Mouse (Mus musculus): ENCODE results near the gene C130032M10Rik.

C130032M10Rik gene

DNA sequence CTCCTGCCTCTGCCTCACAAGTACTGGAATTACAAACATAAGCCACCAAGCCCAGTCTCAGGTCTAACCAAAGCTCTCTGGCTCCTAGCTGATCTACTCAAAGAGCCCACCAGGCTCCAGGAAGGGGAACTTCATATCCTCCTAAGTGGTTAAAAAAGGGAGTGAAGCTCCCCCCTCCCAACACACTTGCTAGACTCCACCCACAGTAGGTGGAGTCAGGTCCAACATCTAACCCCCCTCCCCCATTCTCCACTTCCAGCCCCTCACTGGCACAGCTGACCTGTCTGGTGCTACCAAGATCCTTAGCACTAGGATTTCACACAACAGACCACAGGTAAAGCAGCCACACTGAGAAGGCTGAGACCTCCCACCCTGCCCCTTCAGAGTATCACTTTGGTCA lies 38.3 kb downstream of the C130032M10Rik start:
- no peak for DNase-seq

GRCm38 (mm10) chr9:114554355-114554979 lies 39.0 kb downstream of the C130032M10Rik start:
- no peak for DNase-seq

GRCm38 (mm10) chr9:114556276-114556855 lies 40.9 kb downstream of the C130032M10Rik start:
- no peak for DNase-seq

- no peak for DNase-seq
Observed at GRCm38 (mm10) chr9:114557086-114557485, 41.6 kb downstream of the C130032M10Rik start.

DNA sequence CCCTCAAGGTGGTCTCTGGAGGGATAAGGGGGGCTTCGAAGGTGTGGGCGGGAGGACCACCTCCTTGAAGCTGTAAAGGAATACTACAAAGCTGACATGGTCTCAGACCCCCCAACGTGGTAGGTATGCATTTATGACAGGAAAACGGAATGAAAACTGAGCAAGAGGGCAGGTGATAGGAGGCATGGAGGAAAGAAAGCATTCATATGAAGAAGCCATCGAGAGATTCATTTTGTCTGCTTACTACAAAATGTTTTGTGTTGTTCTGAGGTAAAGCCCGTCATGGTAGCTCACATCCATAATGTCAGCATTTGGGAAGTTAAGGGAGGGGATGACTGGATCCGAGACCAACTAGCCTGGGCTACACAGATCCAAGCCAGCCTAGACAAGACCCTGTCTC lies 44.6 kb downstream of the C130032M10Rik start:
- no peak for DNase-seq

GRCm38 (mm10) chr9:114560771-114561670 lies 45.5 kb downstream of the C130032M10Rik start:
- no peak for DNase-seq

DNA sequence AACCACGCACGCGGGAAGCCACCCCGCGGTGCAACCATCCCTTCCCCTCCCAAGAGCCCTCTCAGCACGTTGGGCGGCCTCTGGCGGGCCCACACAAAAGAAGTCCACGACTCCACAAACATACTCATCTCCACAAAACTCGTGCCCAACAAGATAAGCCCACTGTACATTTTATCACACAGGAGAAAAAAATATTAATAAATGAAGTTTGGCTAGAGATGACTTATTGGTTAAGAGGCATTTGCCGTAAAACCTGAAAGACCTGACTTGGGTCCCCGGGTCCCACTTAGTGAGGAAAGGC lies 46.1 kb downstream of the C130032M10Rik start:
- DNase-seq, result no peak

DNA sequence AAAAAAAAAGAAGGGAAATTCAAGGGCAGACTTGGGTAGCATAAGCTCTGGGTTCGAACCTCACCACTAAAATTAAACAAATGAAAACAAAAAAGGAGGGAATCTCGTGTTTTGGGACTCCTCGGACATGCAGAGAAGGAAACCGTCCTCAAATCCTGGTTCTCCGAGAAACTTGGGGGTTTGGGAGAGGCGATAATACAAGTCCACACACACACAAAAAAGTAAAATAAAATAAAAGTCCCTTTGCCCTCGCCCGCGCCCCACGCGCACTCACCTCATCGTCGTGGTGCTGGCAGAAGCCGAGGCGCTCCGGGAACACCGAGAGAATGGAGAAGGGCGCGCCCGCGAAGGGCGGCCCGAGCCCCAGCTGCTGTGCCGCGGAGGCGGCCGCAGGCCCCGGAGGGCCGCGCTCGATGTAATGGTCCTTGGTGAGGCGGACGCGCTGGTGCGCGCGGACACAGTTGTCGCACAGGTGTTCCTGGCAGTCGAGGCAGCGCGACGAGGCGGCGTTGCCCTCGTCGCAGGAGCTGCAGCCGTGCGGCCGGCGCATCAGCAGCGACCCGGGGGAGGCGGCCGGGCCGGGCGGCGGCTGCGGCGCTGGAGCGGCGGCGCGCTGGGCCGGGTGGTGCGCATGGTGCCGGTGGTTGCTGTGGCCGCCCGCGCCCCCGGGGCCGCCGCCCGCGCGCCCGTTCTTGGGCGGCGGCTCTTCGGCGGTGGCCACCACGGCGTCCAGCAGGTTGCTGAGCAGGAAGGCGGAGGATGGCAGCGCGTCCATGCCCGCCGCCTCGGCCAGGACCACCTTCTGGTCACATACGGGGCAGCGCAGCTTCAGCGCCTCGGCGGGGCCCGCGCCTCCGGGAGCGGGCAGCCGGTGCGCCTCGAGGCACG lies 46.8 kb downstream of the C130032M10Rik start:
- DNase-seq, result no peak

DNA sequence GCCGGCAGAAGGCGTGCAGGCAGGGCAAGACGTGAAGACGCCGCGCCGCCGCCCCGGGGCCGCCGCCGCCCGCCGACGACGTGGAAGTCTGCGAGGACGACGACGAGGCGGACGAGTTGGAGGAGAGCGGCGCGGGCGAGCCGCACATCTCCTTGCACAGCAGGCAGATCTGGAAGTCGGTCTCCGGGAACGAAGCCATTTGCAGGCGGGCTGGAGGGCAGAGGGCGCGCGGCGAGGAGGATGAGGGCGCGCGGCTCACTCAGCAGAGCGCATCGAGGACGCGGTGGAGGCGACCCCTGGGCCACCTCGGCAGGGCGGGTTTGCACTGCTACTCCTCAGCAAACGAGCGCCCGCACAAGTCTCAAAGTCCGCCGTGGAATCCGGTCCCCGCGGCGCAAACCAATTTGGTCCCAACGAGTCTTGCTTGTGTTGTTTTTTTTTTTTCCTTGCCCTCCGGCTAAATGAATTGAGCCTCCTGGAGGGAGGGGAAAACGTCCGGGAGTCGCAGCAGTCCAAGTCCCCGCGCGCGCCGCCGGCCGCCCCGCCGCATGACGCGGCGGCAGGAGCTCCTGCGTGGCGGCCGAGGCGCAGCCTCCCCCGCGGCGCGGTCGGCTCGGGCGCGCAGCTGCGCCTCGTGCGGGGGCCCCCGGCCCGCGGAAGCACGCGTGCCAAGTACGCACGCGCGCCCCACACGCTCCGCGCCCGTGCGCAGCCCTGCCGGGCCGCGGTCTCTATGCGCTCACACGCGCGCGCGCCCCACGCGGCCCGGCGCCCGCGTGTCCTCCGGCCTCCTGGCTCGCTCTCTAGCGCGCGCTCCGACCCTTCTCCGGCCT lies 47.6 kb downstream of the C130032M10Rik start:
- peak; percentile 27 for DNase-seq

DNA sequence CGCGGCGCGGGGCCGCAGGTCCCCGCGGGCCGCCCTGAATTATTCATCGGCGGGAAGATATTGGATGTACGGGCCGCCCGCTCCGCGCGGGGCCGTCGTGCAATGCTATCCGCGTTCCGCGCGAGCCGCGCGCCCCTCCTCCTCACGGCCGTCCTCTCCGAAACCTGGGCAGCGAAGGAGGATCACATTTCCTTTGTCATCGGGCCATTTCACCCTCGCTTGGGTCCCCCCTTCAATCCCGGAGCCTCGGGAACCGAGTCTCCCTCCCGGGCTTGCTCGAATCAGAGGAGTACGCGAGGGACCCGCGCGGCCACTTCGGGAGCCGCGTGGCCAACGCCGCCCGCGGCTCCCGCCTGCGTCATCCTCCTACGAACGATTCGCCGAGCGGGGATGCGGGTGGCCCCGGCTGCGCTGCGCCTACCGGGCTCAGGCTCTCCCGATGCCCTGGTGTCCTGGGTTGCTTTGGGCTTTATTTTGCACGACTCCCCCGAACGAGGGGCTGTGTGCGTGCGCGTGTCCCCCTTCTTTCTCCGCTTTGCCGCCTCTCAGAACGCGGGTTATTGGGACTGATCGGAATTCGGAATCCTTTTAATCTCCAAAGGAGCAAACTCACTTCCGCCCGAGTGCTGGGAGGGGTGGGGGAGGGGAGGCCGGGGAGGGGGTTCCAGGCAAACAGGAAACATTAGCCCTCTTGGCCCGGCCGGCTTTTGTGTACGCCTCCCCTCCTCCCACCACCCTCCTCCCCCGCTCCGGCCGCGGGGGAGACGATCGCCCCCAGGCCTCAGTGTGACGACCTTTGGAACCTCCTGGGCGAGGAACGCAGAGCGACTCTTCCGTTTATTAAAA lies 48.5 kb downstream of the C130032M10Rik start, which contains the start of gene Trim71:
Gene Trim71, minus strand, starts transcription at position 609 of the 846 bp plus-strand sequence.
- peak; percentile 50 for DNase-seq

DNA sequence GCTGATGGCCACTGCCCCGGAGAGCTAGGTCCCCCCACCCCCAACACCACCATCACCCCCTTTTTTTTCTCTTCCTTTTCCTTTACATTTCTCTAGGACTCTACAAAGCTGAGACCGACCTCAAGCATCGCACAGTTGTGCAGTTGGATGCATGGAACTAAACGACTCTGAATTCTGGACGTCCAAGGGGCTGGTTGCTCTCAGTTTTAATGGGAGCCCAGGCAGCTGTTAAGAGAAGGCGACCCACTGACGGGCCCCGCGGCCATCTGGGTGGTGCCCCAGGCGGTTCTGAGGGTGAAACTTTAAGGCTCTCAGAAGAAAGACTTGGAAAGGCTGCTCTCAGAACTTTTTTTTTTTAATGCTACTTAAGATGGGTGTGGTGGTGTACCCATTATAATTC lies 49.2 kb downstream of the C130032M10Rik start:
- no peak for DNase-seq
